Mouse (Mus musculus): ENCODE data around the gene Olfr547. TPM values are rescaled to one million over a fixed set of nuclear protein-coding genes. Genes with fewer than 3 reads are reported as not detected.

Olfr547 gene
- total RNA-seq, 2 experiments from 2014 or later: not detected

GRCm38 (mm10) chr7:102573174-102573830 is 38.8 kb downstream of the Olfr547 start:
- no peak for TF ChIP-seq CTCF (IDR thresholded peaks at IDR 0.05)
- Histone ChIP-seq H3K4me3 (no peak overlapping the region), H3K27ac (no peak overlapping the region)
- intact Hi-C loops (cut with DNase I): no loop called here
- DNase-seq (ENCODE audit: extremely low spot score in 1 of 2, low spot score in 2 of 2): no peak

- TF ChIP-seq CTCF (IDR thresholded peaks at IDR 0.05): no peak
- H3K27ac ChIP-seq: no peak overlapping the region
- no peak for DNase-seq (ENCODE audit: extremely low spot score in 1 of 2, low spot score in 2 of 2)
- H3K4me3 ChIP-seq: no peak overlapping the region
- intact Hi-C loops (cut with DNase I): no loop called here
Observed at GRCm38 (mm10) chr7:102575998-102576397, 41.4 kb downstream of the Olfr547 start.

Other genes starting within 250 kb of the Olfr547 start
- 10 to 100 TPM; 10.4 to 12.3 TPM for gene Rrm1, start 93.1 kb upstream of the Olfr547 start, total RNA-seq (2021)
- gene Olfr543, start 53.1 kb upstream of the Olfr547 start, total RNA-seq (2021): not detected
- gene Olfr544, start 46.4 kb upstream of the Olfr547 start, total RNA-seq (2021): not detected
- not detected for gene Olfr545, start 35.2 kb upstream of the Olfr547 start, total RNA-seq (2021)
- gene Olfr548-ps1, start 6.1 kb downstream of the Olfr547 start, total RNA-seq (2021): not detected
- not detected for gene Olfr549, start 15.1 kb downstream of the Olfr547 start, total RNA-seq (2021)
- 1 to 10 TPM; 2.7 to 4.0 TPM for gene Trim21, start 30.7 kb downstream of the Olfr547 start, total RNA-seq (2021)
- under 1 TPM; 0.25 to 0.42 TPM for gene Olfr550, start 36.7 kb downstream of the Olfr547 start, total RNA-seq (2021)
- not detected for gene Olfr551, start 57.1 kb downstream of the Olfr547 start, total RNA-seq (2021)
- under 1 TPM in 1 of 2 experiments, not detected in 1; 0.07 TPM for gene Olfr552, start 63.0 kb downstream of the Olfr547 start, total RNA-seq (2021)
- gene Olfr553, start 83.5 kb downstream of the Olfr547 start, total RNA-seq (2021): not detected
- not detected for gene Olfr554, start 103.7 kb downstream of the Olfr547 start, total RNA-seq (2021)
- gene Olfr555, start 124.1 kb downstream of the Olfr547 start, total RNA-seq (2021): not detected
- gene Olfr556, start 130.2 kb downstream of the Olfr547 start, total RNA-seq (2021): not detected
- gene Trim68, start 152.6 kb downstream of the Olfr547 start, total RNA-seq (2021): 1 to 10 TPM; 4.9 to 6.2 TPM
- under 1 TPM in 1 of 2 experiments, not detected in 1; 0.21 TPM for gene Olfr557, start 161.2 kb downstream of the Olfr547 start, total RNA-seq (2021)
- under 1 TPM; 0.21 to 0.25 TPM for gene Olfr558, start 167.5 kb downstream of the Olfr547 start, total RNA-seq (2021)
- gene Olfr33, start 184.3 kb downstream of the Olfr547 start, total RNA-seq (2021): not detected
- gene Olfr559, start 192.7 kb downstream of the Olfr547 start, total RNA-seq (2021): not detected
- gene Olfr560, start 224.6 kb downstream of the Olfr547 start, total RNA-seq (2021): under 1 TPM in 1 of 2 experiments, not detected in 1; 0.16 TPM
- 1 to 10 TPM in 1 of 2 experiments, under 1 TPM in 1; 0.88 to 1.0 TPM for gene Olfr78, start 224.7 kb downstream of the Olfr547 start, total RNA-seq (2021)
- not detected for gene Olfr561, start 236.5 kb downstream of the Olfr547 start, total RNA-seq (2021)